Mouse (Mus musculus): Measurements from ENCODE around the gene Tmem43. TPM values are rescaled to one million over a fixed set of nuclear protein-coding genes. Genes with fewer than 3 reads are reported as not detected.

Tmem43 gene
- polyA plus RNA-seq, 1 experiment = 87.5 TPM

- H3K4me3 ChIP-seq (ENCODE audit: insufficient read depth, low read length) = no peak overlapping the region
- no peak overlapping the region for H3K27ac ChIP-seq (ENCODE audit: insufficient read depth, low read depth, low read length)
- H3K4me1 ChIP-seq (ENCODE audit: control insufficient read depth, insufficient read depth, low read length) = 0 out of 2 replicates have a peak, but pooled peaks cover 3% of the 10 kb centered on the region
- no peak for TF ChIP-seq POLR2A (IDR thresholded peaks at IDR 0.05; ENCODE audit: borderline replicate concordance, low read depth, low read length)
- no peak for TF ChIP-seq CTCF (IDR thresholded peaks at IDR 0.05; ENCODE audit: low read depth, low read length)
Observed at GRCm38 (mm10) chr6:91465756-91466155, 7.7 kb upstream of the Tmem43 start.

GRCm38 (mm10) chr6:91467106-91467505 is 6.4 kb upstream of the Tmem43 start:
- TF ChIP-seq POLR2A (IDR thresholded peaks at IDR 0.05; ENCODE audit: borderline replicate concordance, low read depth, low read length) = no peak
- no peak for TF ChIP-seq CTCF (IDR thresholded peaks at IDR 0.05; ENCODE audit: low read depth, low read length)
- 0 out of 2 replicates have a peak, but pooled peaks cover 8% of the 10 kb centered on the region for H3K4me1 ChIP-seq (ENCODE audit: control insufficient read depth, insufficient read depth, low read length)
- no peak overlapping the region for H3K4me3 ChIP-seq (ENCODE audit: insufficient read depth, low read length)
- no peak overlapping the region for H3K27ac ChIP-seq (ENCODE audit: insufficient read depth, low read depth, low read length)

GRCm38 (mm10) chr6:91470712-91471111 is 2.8 kb upstream of the Tmem43 start:
- no peak overlapping the region for H3K4me3 ChIP-seq (ENCODE audit: insufficient read depth, low read length)
- peaks cover 18% of the 10 kb centered on the region for H3K4me1 ChIP-seq (ENCODE audit: control insufficient read depth, insufficient read depth, low read length)
- H3K27ac ChIP-seq (ENCODE audit: insufficient read depth, low read depth, low read length) = no peak overlapping the region
- no peak for TF ChIP-seq CTCF (IDR thresholded peaks at IDR 0.05; ENCODE audit: low read depth, low read length)
- TF ChIP-seq POLR2A (IDR thresholded peaks at IDR 0.05; ENCODE audit: borderline replicate concordance, low read depth, low read length) = no peak

GRCm38 (mm10) chr6:91471427-91471826 is 2.1 kb upstream of the Tmem43 start:
- Histone ChIP-seq H3K27ac (ENCODE audit: insufficient read depth, low read depth, low read length) (0 out of 2 replicates have a peak overlapping the region, but pooled peaks have one; percentile 80), H3K4me3 (ENCODE audit: insufficient read depth, low read length) (peak overlapping the region; percentile 73), H3K4me1 (ENCODE audit: control insufficient read depth, insufficient read depth, low read length) (peaks cover 24% of the 10 kb centered on the region)

GRCm38 (mm10) chr6:91472319-91472718 is 1.2 kb upstream of the Tmem43 start:
- TF ChIP-seq CTCF (IDR thresholded peaks at IDR 0.05; ENCODE audit: low read depth, low read length) = no peak
- TF ChIP-seq POLR2A (IDR thresholded peaks at IDR 0.05; ENCODE audit: borderline replicate concordance, low read depth, low read length) = no peak
- Histone ChIP-seq H3K27ac (ENCODE audit: insufficient read depth, low read depth, low read length) (peak overlapping the region; percentile 80), H3K4me3 (ENCODE audit: insufficient read depth, low read length) (peak overlapping the region; percentile 73), H3K4me1 (ENCODE audit: control insufficient read depth, insufficient read depth, low read length) (peaks cover 29% of the 10 kb centered on the region)

GRCm38 (mm10) chr6:91473805-91474440 is 420 bp downstream of the Tmem43 start:
- Histone ChIP-seq H3K4me1 (ENCODE audit: control insufficient read depth, insufficient read depth, low read length) (peaks cover 29% of the 10 kb centered on the region), H3K4me3 (ENCODE audit: insufficient read depth, low read length) (peak overlapping the region; percentile 75), H3K27ac (ENCODE audit: insufficient read depth, low read depth, low read length) (peak overlapping the region; percentile 30)
- TF ChIP-seq POLR2A (IDR thresholded peaks at IDR 0.05; ENCODE audit: borderline replicate concordance, low read depth, low read length) = no peak

- TF ChIP-seq CTCF (IDR thresholded peaks at IDR 0.05; ENCODE audit: low read depth, low read length) (no peak), POLR2A (IDR thresholded peaks at IDR 0.05; ENCODE audit: borderline replicate concordance, low read depth, low read length) (no peak)
- H3K27ac ChIP-seq (ENCODE audit: insufficient read depth, low read depth, low read length) = peak overlapping the region; percentile 30; the same call in 1 of the 2 replicates
Observed at GRCm38 (mm10) chr6:91474441-91475190, 1.1 kb downstream of the Tmem43 start.

GRCm38 (mm10) chr6:91476541-91476940 is 3.0 kb downstream of the Tmem43 start:
- TF ChIP-seq CTCF (IDR thresholded peaks at IDR 0.05; ENCODE audit: low read depth, low read length) = no peak
- TF ChIP-seq POLR2A (IDR thresholded peaks at IDR 0.05; ENCODE audit: borderline replicate concordance, low read depth, low read length) = no peak
- peak overlapping the region; percentile 3; the same call in 1 of the 2 replicates for H3K27ac ChIP-seq (ENCODE audit: insufficient read depth, low read depth, low read length)
- no peak overlapping the region for H3K4me3 ChIP-seq (ENCODE audit: insufficient read depth, low read length)
- H3K4me1 ChIP-seq (ENCODE audit: control insufficient read depth, insufficient read depth, low read length) = peaks cover 23% of the 10 kb centered on the region

More at GRCm38 (mm10) chr6:91474441-91475190, 1.1 kb downstream of the Tmem43 start:
- Histone ChIP-seq H3K4me1 (ENCODE audit: control insufficient read depth, insufficient read depth, low read length) (peaks cover 29% of the 10 kb centered on the region), H3K4me3 (ENCODE audit: insufficient read depth, low read length) (peak overlapping the region; percentile 75)

- no peak overlapping the region for H3K4me3 ChIP-seq (ENCODE audit: insufficient read depth, low read length)
- H3K4me1 ChIP-seq (ENCODE audit: control insufficient read depth, insufficient read depth, low read length) = peaks cover 17% of the 10 kb centered on the region
- peak overlapping the region; percentile 14; the same call in 1 of the 2 replicates for H3K27ac ChIP-seq (ENCODE audit: insufficient read depth, low read depth, low read length)
- no peak for TF ChIP-seq CTCF (IDR thresholded peaks at IDR 0.05; ENCODE audit: low read depth, low read length)
- TF ChIP-seq POLR2A (IDR thresholded peaks at IDR 0.05; ENCODE audit: borderline replicate concordance, low read depth, low read length) = no peak
Observed at GRCm38 (mm10) chr6:91483371-91483770, 9.9 kb downstream of the Tmem43 start.

Measured in bone marrow macrophage, adult 2 months (primary cell).